Mouse (Mus musculus) right cerebral cortex, postnatal 25 days (tissue): ENCODE measurements around the gene Hsdl2.
"Not testable (repeated sequence)": the region's sequence is repeated elsewhere in the genome, so short reads cannot be mapped to it uniquely, and the experiment has no call there.

Experiments
- DNase-seq: peaks from one replicate; pipeline ENCODE4 v3.0.0; 2022

Hsdl2 gene

DNA sequence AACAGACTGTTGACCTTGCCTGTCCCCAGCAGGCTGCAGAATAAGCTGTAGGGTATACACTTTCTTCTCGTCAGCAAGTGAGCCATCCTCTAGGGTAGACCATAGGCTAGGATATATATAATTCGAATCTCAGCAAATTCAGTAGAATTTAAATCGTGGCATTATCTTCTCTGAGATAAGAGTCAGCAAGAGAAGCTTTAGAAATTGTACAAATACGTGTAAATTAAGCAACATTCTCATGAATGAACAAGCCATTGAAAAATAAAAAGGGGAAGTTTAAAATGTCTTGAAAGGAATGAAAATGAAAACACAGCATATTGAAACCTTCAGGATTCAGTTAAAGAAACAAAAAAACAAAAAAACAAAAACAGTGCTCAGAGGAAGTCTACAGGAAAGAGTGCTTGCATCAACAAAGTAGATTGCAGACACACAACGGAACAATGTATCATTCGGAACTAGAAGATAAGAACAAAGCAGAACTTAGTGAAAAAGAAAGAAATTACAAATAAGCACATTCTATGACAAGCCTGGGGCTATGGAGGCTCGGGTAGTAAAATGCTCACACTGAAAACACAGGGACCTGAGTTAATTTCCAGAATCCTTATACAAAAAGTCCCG, 15.7 kb upstream of the Hsdl2 start:
- no peak for DNase-seq

DNA sequence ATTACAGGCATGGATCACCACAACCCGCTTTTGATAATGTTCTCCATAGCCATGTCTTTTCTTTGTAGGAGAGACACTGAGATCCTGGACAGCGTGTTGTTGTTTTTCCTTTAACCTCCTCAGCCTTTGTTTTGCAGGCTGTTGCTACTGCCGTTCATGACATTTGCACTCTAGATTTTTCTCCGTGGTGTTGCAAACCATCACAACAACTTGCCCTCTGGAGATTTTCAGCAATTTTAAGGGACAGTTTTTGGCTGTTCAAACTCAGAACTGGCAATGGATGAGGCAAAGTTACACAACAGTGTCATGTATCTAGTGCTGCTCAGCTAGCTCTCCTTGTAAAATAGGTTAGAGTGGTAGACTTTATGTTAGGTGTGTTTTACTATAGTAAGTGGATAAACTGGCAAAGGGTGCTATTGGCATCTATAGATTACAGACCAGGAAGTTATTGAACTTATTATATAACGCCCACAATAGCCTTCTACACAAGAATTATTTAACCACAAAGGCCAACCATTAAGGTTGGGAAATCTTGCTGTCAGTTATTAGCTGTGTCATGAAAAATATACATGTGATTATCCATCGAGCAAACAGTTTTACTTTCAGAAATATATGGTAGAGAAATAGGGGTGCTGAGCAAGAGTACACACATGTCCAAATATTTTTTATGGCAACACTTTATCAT, 13.6 kb upstream of the Hsdl2 start:
- DNase-seq, result no peak

DNA sequence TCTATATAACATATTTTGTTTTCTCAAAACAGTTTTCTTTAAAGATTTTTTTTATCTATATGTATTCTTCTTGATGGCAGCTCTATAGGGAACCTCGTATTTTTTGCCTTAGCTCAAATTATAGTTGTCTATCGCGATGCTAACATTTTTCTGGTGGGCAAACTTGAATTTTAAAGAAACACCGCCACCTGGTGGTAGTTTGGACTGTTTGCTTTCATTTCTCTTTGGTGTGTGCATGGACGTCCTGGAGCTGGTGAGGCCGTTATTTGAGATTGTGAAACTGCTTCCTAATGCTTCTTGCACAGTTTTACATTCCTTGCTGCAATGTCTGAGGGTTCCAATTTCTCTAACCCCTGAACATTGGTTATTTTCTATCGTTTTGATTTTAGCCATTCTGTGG, 11.8 kb upstream of the Hsdl2 start:
- peak; percentile 62 for DNase-seq

DNA sequence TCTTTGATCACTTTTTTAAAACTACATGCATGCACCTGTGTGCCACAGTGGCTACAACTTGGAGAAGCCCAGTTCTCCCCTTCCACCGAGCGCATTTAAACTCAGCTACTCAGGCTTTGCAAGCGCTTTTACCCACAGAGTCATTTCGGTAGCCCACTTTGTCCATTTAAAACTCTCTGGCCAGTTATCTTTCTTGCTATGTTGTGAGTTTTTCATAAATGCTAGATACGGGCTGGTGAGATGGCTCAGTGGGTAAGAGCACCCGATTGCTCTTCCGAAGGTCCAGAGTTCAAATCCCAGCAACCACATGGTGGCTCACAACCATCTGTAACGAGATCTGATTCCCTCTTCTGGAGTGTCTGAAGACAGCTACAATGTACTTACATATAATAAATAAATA, 10.8 kb upstream of the Hsdl2 start:
- DNase-seq, result not testable (repeated sequence)

DNA sequence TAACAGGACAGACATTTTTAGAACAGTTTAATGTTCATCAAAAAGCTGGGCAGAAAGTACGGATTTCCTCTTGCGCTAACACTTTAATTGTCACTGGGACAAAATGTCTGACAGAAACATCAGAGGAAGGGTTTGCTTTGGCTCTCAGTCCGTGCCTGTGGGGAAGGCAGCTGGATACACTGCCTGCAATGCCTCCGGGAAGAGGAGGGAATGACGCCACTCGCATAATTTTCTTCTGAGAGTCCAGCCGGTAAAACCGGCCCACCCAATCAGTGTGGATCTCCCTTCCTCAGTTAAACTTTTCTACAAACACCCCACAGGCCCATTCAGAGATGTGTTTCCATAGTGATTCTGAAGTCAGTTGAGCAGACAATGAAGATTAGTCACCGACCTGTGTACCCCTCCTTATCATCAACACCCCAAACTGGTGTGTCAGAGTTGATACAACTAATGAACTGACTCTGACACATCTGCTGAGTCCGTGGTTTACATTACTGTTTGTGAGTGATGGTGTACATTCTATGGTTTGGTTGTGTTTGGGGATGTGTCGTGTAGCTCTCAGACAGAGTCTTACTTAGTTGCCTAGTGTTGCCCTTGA, 8.7 kb upstream of the Hsdl2 start:
- no peak for DNase-seq

DNA sequence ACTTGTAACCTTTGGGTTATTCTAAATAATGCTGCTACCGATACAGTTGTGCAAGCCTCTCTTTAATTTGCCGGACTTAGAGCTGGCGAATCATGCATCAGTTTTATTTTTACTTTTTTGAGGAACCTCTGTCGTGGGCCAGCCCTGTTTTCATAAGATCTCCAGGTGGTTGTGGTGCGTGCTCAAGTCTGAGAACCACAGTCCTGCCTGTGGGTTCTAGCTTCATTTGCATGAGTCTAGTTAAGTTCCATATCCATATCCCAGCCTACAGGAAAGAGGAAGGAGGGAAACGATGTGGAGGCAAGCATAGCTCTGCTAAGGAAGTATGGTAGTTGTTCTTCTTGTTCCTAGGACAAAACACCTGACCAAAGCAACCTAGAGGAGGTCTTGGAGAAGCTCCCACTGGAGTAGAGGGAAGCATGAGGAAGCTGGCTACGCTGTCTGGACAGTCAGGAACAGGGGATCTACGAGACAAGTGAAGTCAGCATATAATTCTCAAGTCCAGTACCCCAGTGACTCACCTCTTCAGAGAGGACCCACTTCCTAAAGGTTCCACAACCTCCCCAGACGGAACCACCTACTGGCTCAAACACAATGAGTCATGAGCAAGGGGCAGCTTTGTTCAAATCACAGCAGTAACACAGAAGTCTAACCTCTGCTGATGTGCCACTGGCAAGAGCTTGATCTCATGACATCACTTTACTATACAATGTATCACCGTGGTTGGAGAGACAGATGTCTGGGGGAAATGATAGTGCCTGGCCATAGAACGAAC, 6.0 kb upstream of the Hsdl2 start:
- no peak for DNase-seq

DNA sequence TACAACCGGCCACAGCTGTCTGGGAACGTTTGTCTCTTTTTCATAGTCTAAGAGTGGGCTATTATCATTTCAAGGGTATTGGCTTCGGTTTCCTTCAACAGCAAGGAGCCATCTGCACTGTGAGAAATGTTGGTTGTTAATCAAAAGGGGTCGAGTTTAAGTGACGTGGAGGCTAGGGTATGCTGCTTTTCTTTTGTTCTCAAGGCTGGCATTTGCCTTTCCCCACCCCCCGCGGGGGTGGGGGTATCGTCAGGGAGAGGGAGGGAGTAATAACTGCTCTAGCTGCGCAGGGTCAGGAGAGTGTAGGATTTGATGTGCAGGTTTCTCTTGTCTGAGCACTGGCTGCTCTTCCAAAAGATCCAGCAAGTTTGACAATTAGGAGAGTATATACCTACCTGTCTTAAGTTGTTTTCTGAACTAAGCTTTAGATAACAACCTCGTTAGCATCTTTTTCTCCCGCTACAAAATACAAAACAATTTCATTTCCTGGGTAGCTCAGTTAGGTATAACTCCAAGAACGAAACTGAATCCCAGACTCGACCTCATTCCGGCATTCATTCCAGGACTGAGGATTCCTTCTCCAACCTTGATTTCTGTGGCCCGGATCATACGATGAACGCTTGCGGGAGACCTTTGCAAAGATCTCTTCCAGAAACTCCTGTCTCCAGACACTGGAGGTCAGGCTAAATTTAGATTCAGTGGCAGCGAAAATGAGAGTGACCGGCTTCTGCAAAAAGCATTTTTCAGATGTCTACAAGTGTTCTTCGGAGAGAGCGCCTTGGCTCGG, 675 bp upstream of the Hsdl2 start:
- peak; percentile 13 for DNase-seq

DNA sequence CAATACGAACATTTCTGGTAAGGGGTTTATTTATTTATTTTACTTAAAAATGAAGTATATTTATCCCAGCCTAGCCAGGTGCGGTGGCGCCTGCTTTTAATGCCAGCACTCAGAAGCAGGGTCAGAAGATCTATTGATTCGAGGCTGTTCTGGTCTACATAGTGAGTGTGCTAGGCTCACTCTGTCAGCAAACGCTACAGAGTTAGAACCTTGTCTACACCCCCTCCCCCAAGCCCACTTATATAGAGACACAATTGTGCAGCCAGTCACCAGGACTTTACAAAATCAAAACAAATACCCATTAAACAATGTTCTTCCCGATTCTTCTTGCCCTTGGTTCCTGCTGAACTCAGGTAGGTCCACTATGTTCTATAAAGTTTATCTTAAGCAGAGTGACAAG, 823 bp downstream of the Hsdl2 start:
- no peak for DNase-seq

DNA sequence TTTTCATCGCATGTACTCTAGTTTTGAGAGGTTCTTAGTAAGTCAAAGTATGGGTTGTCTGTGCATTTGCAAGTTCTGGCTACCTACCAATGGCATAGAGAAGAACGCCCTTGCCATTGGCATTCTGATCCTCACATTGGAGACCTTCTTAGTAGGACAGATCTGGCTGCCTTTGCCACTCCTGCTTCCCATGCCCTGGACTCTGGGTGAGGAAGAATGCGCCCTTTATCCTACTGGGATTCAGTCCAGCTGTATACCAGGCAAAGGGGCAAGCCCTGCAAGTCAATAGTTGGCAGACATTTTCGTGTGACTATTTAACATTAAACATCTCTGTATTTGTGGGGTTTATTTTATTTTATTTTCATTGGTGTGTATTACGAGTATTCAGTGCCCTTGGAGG, 3.7 kb downstream of the Hsdl2 start:
- no peak for DNase-seq

DNA sequence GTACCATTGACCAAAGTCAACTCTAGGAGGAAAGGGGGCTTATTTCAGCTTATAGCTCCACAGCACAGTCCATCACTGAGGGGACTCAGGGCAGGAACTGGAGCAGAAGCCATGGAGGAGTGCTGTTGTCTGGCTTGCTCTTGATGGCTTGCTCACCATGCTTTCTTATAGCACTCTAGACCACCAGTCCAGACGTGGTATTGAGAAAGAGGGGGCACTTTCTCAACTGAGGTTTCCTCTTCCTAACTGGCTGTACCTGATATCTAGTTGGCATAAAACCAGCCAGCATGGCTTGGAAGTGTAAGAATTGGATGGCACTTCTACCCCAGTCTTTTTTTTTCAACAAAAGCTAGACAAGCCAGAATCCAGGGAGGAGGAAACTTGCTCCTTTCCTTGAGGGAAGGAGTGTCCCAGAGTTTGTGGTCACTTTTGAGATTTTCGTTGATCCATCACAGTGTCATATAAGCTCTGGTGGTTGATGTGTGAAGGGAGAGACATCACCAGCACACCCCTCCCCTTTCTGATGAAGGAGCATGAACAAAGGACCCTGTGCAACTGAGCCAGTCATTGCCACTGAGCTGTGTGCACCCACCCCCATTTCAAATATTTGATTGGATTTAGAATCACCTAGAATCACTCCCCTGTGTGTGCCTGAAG, 6.0 kb downstream of the Hsdl2 start:
- no peak for DNase-seq

DNA sequence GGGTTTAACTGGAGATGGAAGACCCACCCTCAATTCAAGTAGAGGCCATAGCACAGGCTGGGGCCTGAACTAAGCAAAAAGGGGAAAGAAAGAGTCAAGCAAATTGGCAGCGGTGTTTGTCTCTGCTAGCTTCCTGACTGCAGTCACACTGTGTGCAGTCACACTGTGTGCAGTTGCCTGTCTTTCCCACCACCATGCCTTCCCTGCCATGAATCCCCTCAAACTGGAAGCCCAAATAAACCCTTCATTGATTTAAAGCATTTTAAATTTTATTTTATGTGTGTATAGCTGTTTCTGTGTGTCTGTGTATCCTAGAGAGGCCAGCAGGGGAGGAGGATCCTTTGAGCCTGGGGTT, 6.5 kb downstream of the Hsdl2 start:
- DNase-seq, result no peak

DNA sequence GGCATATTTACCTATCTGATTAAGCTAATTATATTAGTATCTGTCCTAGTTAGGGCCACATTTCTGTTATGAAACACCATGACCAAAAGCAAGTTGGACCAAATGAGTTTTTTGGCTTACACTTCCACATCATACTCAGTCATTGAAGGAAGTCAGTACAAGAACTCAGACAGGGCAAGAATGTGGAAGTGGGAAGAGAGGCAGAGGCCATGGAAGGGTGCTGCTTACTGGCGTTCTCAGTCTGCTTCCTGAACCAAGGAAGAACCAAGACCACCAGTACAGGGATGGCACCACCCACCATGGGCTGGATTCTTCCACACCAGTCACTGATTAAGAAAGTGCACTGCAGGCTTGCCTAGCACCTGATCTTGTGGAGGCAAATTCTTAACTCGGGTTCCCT, 13.3 kb downstream of the Hsdl2 start:
- no peak for DNase-seq

DNA sequence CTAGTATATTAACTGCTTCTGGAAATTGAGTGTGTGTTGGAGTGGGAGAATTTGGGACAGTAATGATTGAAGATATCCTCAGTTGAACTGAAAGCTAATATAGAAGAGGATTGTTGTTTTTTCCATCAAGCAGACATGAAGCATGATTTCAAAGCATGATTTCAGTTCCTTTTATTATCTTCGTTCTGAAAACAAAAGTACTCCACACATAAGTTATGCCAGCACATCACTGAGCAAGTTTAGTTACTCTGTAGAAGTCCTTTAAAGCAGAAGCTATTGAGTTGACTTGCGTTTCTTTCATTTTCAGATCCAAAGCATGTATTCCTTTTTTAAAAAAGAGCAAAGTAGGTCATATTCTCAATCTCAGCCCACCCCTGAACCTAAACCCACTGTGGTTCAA, 15.2 kb downstream of the Hsdl2 start:
- no peak for DNase-seq

DNA sequence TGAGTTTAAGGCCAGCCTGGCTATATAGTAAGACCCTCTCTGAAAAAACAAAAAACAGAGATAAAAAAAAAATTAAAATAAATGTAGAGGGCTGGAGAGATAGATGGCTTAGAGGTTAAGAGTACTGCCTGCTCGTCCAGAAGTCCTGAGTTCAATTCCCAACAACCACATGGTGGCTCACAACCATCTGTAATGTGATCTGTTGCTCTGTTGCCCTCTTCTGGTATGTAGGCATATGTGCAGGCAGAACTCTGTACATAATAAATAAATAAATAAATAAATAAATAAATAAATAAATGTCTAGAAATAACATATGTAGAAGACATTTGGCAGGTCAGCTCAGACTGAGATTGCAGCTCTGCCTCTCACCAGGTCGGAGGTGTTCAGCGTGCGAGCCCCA, 21.3 kb downstream of the Hsdl2 start:
- DNase-seq, result no peak

DNA sequence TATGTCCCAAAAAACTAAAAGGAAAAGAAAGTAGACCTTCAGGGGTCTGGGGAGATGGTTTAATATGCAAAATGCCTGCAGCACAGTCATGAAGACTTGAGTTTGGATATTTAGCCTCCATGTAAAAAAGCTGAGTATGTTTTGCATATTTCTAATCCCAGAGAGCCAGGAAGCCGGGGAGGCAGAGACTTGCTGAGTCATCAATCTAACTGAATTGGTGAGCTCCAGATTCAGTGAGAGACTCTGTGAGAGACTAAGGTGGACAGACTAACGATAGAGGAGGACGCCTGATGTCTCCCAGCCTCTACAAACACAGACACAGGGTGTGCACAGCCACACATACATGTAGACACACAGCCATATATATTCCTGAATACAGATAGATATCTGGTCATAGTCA, 23.5 kb downstream of the Hsdl2 start:
- DNase-seq, result no peak

DNA sequence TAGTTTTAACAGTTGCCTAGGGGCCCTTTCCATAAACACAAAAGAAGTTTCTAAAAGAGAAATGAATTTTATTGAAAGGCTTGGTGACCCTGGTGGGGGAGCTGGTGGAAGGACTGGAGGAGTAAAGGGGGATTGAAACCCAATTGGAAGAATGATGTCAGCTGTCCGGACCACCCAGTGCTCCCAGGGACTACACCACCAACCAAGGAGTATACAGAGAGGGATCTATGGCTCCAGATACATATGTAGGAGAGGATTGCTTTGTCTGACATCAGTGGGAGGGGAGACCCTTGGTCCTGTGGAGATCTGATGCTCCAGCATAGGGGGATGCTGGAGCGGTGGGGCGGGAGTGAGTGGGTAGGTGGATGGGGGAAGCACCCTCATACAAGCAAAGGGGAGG, 24.1 kb downstream of the Hsdl2 start:
- no peak for DNase-seq

DNA sequence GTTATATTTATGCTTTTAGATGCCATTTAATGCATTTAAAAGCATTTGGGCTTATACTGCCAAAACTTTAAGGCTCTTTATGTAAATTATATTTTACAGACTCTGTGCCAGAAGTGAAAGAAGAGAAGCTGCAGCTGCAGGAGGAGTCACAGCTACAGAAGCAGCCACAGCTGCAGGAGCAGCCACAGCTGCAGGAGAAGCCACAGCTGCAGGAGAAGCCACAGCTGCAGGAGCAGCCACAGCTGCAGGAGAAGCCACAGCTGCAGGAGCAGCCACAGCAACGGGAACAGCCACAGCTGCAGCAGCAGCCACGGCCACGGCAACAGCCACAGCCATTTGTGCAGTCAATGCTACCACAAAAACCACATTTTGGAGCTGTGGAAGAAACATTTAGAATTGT, 29.0 kb downstream of the Hsdl2 start:
- no peak for DNase-seq

DNA sequence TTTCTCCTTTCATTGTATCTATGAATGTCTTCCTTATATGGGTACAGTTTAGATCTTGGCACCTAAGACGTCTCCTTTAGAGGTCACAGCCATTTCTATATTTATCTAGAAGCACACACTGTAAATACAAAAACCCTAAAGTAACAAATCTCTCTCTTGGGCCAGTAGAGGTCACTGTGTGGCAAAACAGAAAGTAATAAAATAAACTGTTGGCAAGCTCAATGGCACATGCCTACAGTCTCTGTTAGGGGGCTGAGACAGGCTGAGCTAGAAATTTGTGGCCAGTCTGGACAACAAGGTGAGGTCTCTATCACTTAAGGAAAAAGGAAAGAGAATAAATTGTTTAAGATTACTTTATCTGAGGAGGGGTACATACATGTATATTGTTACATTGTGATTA, 33.6 kb downstream of the Hsdl2 start:
- no peak for DNase-seq

DNA sequence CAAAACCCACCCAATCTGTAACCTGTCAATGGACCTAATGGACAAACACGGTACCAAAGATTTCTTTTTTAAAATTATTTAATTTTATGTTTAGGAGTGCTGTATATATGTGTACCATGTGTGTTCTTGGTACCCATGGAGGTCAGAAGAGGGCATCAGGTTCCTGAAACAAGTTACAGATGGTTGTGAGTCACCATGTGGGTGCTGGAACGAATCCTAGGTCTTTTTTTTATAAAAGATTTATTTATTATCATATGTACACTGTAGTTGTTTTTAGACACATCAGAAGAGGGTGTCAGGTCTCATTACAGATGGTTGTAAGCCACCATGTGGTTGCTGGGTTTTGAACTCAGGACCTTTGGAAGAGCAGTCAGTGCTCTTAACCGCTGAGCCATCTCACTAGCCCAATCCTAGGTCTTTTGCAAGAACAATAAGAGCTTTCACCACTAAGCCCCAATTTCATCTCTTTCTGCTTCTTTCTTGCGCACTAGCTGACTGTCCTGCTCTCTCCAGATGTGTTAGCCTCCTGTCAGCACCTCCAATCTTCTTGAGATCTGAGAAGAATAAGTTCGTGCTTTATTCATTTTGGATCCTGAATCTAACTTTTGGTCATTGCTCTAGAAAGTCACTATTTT, 38.4 kb downstream of the Hsdl2 start:
- DNase-seq, result no peak

DNA sequence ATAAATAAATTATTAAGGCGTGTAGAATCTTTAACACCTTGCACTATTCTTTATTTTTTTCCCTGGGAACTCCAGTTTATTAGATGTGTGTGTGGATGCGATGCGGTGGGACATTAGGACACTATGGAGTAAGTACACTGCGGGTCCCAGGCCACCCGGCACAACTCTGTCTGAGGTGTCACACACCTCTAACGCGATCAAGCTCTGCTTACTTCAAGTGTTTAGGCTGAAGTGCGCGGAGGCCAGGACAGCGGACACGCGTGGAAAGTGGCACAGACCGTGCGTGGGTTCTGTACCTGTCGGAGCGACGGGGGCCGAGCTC, 44.3 kb downstream of the Hsdl2 start:
- no peak for DNase-seq

DNA sequence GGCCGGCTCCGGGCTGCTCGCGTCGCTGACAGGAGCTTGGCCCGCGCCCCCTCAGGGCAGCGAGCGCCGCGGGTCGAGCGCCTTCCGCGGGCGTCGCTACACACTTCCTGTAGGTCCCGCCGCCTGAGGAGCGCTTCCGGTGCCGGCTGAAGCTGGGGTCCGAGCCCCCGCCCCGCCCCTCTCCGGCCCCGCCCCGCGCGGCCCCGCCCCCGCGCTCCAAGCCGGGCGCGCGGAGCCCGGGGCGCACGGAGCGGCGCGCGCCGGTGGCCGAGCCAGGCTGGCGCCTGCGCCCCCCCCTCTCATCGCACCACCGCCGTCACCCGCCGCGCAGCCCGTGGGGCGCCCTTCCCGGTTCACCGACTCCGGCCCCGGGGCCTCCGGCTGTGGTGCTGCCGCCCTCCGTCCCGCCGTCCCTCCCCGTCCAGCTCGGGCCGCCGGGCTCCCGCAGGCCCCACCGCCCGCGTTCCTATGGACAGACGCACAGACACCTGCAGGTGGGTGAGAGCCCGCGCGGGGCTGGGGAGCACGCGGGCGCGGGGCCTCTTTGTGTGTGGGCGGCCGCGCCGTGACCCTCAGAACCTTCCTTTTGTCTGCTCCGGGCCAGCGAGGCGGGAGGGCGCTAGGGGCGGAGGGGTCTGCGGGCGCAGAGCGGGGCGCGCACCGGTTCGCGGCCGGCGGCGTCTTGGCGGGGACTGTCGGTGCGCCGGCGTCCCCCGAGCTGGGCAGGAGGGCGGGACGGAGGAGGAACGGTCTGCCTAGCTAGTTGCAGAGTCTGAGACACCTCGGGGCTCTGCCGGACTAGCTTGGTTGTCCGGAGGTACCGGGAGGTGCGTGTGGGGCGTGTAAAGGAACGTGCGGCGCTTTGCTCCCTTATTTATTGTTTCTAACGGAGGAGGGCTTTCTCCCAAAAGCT, 44.9 kb downstream of the Hsdl2 start, which contains the start of gene E130308A19Rik:
E130308A19Rik (plus strand) TSS at position 214 of the 913 bp plus-strand sequence.
- peak; percentile 65 for DNase-seq
